Mouse (Mus musculus): ENCODE results near the gene Ugt1a9. TPM values are rescaled to one million over a fixed set of nuclear protein-coding genes. Genes with fewer than 3 reads are reported as not detected.

Gene Ugt1a9
- polyA plus RNA-seq, 1 experiment from 2014 or later: 0.14 TPM

Other genes starting within 250 kb of the Ugt1a9 start
- 19.9 and 20.4 TPM in 2 replicates for gene Dgkd, start 217.5 kb upstream of the Ugt1a9 start, polyA plus RNA-seq (2016; fragmentation: Nextera tagmentation; extraction: Ambion mirVana)
- 13.3 and 13.4 TPM in 2 replicates for gene Usp40, start 62.2 kb upstream of the Ugt1a9 start, polyA plus RNA-seq (2016; fragmentation: Nextera tagmentation; extraction: Ambion mirVana)
- gene Ugt1a10, start 15.4 kb upstream of the Ugt1a9 start, polyA plus RNA-seq (2016; fragmentation: Nextera tagmentation; extraction: Ambion mirVana): not detected in 2 replicates
- not detected in 2 replicates for gene Ugt1a8, start 17.0 kb downstream of the Ugt1a9 start, polyA plus RNA-seq (2016; fragmentation: Nextera tagmentation; extraction: Ambion mirVana)
- 1.1 and 1.2 TPM in 2 replicates for gene Ugt1a7c, start 24.3 kb downstream of the Ugt1a9 start, polyA plus RNA-seq (2016; fragmentation: Nextera tagmentation; extraction: Ambion mirVana)
- gene Ugt1a6b, start 32.5 kb downstream of the Ugt1a9 start, polyA plus RNA-seq (2016; fragmentation: Nextera tagmentation; extraction: Ambion mirVana): 0.42 and 0.67 TPM in 2 replicates
- 1.3 and 2.1 TPM in 2 replicates for gene Ugt1a6a, start 64.0 kb downstream of the Ugt1a9 start, polyA plus RNA-seq (2016; fragmentation: Nextera tagmentation; extraction: Ambion mirVana)
- not detected in 2 replicates for gene Ugt1a5, start 95.2 kb downstream of the Ugt1a9 start, polyA plus RNA-seq (2016; fragmentation: Nextera tagmentation; extraction: Ambion mirVana)
- not detected in 2 replicates for gene Ugt1a2, start 129.8 kb downstream of the Ugt1a9 start, polyA plus RNA-seq (2016; fragmentation: Nextera tagmentation; extraction: Ambion mirVana)
- 11.9 and 13.8 TPM in 2 replicates for gene Dnajb3, start 135.0 kb downstream of the Ugt1a9 start, polyA plus RNA-seq (2016; fragmentation: Nextera tagmentation; extraction: Ambion mirVana)
- gene Ugt1a1, start 141.2 kb downstream of the Ugt1a9 start, polyA plus RNA-seq (2016; fragmentation: Nextera tagmentation; extraction: Ambion mirVana): not detected in 2 replicates
- gene Mroh2a, start 156.2 kb downstream of the Ugt1a9 start, polyA plus RNA-seq (2016; fragmentation: Nextera tagmentation; extraction: Ambion mirVana): 0.46 and 0.61 TPM in 2 replicates
- gene Hjurp, start 206.8 kb downstream of the Ugt1a9 start, polyA plus RNA-seq (2016; fragmentation: Nextera tagmentation; extraction: Ambion mirVana): 104 and 106 TPM in 2 replicates
- gene Trpm8, start 206.9 kb downstream of the Ugt1a9 start, polyA plus RNA-seq (2016; fragmentation: Nextera tagmentation; extraction: Ambion mirVana): not detected in 2 replicates

All from liver, embryonic 12.5 days (tissue).